Mouse (Mus musculus): Measurements from ENCODE around the gene Tanc2.

The Tanc2 gene

GRCm38 (mm10) chr11:105589877-105590641 lies at the start of gene Tanc2:
Tanc2 (plus strand) TSS chr11:105589986.
- DNase-seq (ENCODE audit: low spot score), result peak; percentile 16

DNA sequence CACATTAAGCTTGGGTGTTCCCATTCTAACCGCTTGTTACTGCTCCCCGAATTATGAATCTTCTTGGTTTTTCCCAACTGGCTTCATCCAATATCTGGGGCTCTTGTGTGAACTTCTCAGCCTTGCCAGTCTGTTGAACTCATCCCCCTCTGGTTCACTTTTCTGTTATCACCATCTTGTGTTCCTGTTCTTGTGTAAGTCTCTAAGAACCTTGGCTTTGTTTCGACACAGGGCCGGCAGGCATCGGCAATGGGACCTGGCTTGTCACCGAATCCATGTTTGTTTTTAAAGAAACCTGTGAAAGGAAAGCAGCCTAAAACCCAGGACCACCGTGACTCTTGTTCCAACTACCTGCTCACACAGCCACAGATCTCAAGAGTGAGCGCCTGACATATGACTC lies 49.0 kb upstream of the Tanc2 start:
- no peak for DNase-seq (ENCODE audit: low spot score)

DNA sequence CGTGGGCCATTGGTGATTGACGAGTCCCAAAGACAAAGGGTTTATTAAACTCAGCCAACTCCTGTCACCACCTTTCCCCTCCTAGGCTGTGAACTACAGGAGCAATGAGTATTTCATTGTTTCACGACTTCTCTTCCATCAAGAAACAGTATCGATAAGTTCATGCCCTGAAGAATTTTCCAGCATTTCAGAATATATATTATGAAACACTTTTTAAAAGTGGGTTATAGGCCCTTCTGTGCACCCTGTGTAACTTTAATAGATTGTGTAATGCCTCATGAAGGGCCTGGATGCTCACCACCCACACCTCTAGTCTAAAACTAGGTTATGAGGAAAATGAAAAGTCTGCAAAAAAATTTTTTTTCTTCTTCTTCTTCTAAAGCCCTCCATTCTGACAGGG lies 48.4 kb upstream of the Tanc2 start:
- DNase-seq (ENCODE audit: low spot score), result no peak

DNA sequence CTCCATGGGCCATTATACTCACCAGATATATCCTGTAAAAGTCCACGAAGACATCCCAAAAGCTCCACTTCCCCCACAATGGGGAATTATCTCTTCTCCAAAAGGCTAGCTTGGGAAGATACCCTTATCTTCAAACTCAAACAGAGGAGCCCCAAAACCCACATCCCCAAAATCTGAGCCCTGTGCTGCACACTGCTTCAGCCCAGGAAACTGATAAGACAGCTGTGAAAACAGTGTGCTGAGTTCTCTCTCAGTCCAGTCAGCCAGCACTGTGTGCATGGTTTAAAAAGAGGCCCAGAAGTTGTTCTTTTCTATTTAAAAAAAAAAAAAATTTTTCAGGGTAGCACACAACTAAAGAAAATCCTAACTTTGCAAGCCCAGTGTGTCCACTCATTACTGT lies 47.7 kb upstream of the Tanc2 start:
- DNase-seq (ENCODE audit: low spot score), result no peak

GRCm38 (mm10) chr11:105545801-105546200 lies 44.0 kb upstream of the Tanc2 start:
- peak; percentile 9 for DNase-seq (ENCODE audit: low spot score)

DNA sequence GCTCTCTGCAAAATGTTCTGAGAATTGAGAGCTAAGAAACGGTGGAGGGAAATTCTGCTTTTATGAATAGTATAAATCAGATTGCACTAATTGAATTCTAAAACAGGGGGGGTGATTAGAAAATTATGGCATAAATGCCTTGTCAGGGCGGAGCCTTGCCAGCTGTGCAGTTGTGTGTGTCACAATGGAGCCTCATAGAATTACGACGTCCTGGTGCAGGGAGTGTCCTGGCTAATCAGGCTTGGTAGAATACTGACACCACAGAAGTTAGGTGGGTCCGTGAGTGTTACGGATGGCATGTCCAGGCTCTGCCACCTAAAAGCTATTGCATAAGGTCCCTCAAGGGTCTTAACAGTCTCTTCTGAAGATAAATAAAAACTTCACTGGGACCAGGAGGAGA lies 43.4 kb upstream of the Tanc2 start:
- DNase-seq (ENCODE audit: low spot score), result no peak

- no peak for DNase-seq (ENCODE audit: low spot score)
These were observed 41.4 kb upstream of the Tanc2 start for GRCm38 (mm10) chr11:105548383-105548782.

DNA sequence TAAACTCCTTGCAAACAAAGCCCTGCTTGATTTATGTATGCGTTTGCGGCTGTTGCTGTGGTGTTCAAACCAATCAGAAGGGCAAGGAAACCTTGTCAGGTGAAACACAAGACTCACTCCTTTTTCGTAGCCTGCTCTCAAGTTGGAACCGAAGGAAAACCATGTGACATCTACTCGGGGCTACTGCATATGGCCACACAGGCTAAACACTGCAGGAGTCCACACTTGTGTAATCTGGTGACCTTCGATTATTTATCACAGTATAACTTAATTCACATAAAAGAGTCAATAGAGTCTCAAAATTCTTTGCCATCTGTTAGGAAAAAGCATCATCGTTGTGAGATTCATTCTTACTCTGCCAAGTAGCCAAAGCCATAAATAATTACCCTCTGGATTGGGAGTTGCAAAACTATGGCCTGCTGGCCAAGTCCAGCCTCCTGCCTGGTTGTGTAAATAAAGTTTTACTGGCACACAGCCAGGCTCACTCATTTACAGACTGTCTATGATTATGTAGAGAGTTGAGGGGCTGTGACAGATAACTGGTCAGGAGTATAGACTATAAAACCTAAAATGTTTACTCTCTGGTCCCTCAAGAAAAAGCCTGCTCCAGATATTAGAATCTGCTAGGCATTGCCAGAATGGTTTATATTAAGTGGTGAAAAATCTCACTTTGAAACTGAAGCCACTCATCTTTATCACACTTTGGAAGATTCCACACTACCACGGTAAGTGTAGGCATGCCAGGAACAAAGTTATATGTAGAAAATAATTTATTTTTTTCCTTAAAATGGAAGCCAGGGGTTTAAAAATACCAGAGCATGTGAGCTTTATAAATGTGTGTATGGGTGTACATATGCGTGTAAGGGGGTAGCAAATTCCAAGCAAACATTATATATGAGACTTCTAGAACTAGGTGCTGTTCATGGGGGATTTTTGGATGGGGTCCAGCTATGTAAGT lies 40.3 kb upstream of the Tanc2 start:
- DNase-seq (ENCODE audit: low spot score), result peak; percentile 30

DNA sequence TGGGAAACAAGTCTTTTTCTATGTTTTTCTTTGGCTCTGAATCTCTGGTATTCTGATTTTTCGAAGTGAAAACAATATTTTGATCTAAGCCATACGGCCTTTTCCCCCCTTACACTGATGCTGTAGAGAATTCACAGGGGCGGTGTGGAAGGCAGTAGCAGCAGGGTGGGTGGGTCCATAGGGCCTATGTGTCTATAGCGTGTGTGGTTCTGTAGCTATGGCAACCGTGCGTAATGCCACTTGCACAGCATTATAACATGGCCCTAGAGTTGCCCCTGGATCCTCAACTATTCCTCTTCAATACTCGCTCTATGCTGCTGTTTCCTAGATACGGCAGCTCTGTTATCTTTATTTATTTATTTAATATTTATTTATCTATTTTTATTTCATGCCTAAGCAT lies 32.5 kb upstream of the Tanc2 start:
- DNase-seq (ENCODE audit: low spot score), result no peak

DNA sequence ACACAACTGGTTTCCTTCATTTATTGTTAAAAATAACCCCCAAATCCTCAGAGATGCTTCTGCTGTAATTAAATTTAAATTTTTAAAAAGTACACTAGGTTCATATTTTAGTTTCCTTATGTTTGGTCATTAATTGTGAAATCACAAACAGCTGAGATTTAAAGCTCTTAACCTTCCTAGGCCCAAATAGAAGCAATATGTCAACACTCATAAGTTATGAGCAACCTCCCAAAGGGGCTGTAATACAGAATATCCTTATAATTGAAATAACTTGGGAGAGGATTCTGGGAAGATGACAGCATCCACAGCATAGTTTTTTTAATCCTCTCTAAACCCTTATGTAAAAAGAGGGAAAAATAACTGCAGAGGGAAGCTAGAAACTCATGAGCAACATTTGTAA lies 31.7 kb upstream of the Tanc2 start:
- DNase-seq (ENCODE audit: low spot score), result no peak

DNA sequence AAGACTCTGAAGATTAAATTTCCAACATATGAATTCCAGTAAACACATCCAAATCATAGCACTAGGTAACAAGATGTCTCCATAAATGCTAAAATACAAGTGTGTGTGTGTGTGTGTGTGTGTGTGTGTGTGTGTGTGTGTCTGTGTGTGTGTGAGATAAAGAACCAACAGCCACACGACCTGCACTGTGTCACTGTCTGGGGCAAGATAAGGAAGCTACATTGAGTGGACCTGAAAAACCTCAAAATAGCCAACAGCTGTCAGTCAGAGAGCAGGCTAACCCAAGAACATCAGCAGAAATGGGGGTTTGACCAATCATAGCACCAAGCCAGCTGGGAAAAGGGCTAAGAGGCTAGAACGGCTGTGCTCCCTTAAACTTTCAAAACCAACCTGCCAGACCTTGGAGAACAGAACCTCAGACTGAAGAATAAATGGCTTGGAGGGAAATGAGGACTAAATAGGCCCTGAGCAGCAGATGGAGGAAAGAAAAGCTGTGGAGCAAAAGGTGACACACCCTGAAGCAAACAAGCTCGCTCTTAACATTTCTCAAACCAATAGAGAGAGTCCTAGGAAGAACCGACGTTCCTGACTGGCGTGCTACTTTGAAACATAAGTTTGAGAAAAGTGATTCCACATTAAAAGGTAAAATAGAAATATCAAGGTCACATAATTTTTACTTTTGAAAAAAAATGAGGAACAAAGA lies 30.8 kb upstream of the Tanc2 start:
- DNase-seq (ENCODE audit: low spot score), result no peak

DNA sequence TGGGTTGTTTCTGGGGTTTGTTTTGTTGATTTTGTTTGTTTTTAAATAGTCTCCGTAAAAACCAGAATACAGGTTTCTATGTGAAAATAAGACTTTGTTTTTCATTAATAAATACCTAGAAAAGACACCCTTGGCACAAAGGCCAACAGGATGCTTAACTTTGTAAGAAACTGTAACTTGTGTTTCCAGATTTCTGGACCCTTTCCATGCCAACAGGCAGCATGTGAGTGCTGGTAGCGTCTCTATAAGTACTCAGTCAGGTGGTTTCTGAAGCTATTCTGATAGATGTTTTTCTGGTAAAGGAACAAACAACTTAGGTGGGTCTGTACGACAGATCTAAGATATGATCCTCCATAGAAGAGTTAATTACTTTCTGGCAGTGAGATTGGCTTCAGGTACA lies 26.2 kb upstream of the Tanc2 start:
- DNase-seq (ENCODE audit: low spot score), result no peak

DNA sequence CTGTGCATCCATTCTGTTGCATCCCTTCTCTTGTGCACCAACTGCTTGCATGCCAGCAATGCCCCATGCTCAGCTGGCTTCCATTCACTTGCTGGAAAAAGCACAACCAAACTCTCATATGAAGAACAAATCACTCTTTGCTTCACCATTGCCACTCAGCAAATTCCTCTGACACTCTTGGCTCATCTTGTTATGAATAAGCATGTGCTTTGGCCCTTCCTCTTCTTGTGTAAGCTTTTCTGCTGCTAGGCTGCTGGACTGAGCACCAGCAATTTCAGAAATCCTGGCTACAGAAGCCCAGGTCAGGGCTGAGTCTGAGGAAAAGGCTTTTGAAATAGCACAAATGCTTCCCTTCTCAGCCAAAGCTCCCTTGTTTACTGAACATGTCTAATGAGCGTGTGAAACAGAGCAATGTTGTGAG lies 22.6 kb upstream of the Tanc2 start:
- no peak for DNase-seq (ENCODE audit: low spot score)

GRCm38 (mm10) chr11:105571996-105572395 lies 17.8 kb upstream of the Tanc2 start:
- DNase-seq (ENCODE audit: low spot score), result no peak

- DNase-seq (ENCODE audit: low spot score), result peak; percentile 73
These were observed 15.5 kb upstream of the Tanc2 start for GRCm38 (mm10) chr11:105574241-105574640.

- DNase-seq (ENCODE audit: low spot score), result no peak
These were observed 12.6 kb upstream of the Tanc2 start for GRCm38 (mm10) chr11:105577211-105577610.

GRCm38 (mm10) chr11:105582020-105582419 lies 7.8 kb upstream of the Tanc2 start:
- no peak for DNase-seq (ENCODE audit: low spot score)

GRCm38 (mm10) chr11:105589231-105589876 lies 432 bp upstream of the Tanc2 start:
- DNase-seq (ENCODE audit: low spot score), result peak; percentile 88

- peak; percentile 72 for DNase-seq (ENCODE audit: low spot score)
These were observed 2.1 kb downstream of the Tanc2 start for GRCm38 (mm10) chr11:105591905-105592304.

DNA sequence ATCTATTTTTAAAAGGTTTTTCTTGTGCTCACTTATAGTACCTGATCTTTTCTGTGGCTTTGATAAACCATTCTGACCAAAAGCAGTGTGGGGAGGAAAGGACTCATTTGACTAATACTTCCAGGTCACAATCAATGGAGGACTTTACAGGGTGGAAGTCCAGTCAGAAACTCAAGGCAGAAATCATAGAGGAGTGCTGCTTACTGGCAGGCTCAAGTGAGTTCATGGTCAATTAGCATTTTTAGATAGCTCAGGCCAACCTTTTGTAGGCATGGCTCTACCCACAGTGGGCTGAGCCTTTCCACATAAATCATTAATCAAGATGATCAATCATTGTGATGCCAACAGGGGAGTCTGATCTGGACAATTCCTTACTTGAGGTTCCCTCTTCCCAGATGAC lies 12.4 kb downstream of the Tanc2 start:
- no peak for DNase-seq (ENCODE audit: low spot score)

- no peak for DNase-seq (ENCODE audit: low spot score)
These were observed 36.4 kb downstream of the Tanc2 start for GRCm38 (mm10) chr11:105626201-105626600.

- DNase-seq (ENCODE audit: low spot score), result no peak
These were observed 54.2 kb downstream of the Tanc2 start for GRCm38 (mm10) chr11:105643995-105644394.
